Mouse (Mus musculus): ENCODE results near the gene Fkbp2. TPM values are rescaled to one million over a fixed set of nuclear protein-coding genes. Genes with fewer than 3 reads are reported as not detected.

Gene Fkbp2
- polyA plus RNA-seq, 1 experiment from 2014 or later = 121 TPM

DNA sequence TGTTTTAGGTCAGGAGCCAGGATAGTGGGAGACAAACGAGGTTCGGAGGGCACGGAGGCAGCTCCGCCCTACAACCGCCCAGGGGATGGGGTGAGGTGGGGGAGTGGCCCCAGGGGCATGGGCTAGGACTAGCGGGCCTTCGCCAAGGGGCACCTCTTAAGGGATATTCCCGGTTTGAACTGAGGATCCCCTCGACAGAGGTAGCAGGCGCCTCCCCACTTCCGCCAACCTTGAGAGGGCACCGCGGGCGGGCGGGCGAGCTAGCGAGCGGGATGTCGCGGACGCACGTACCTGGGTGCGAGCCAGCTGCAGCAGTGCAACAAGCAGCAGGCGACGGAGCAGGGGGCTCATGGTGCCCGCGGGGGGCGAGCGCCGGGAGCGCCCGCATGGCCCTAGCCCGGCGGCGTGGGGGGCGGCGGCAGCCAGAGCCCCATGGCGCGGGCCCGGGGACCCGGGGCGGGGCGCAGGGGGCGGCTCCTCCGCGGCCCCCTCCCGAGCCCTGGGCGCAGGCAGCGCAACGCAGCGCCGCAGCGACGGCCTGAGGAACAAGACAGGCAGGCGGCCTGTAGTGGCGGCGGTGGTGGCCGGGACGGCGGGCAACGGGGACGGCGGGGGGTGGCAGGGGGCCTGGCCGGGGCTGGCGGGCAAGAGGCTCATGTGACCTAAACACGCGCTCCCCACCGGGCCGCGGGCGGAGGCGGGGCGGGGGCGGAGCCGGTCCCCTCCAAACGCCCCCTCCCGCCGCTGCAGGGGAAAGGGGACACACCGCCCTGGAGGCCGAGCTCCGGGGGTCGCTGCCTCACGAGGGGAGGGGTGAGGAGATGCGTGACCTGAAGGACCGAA, 7.0 kb upstream of the Fkbp2 start, which contains the start of gene Vegfb:
Gene Vegfb, minus strand, starts transcription at position 591 of the 843 bp plus-strand sequence.
- peak; percentile 62 for ATAC-seq (ENCODE audit: borderline replicate concordance, extremely low read depth, low FRiP score, low TSS enrichment)
- under 1% methylated on average over 64 of the region's 85 CpGs for WGBS

DNA sequence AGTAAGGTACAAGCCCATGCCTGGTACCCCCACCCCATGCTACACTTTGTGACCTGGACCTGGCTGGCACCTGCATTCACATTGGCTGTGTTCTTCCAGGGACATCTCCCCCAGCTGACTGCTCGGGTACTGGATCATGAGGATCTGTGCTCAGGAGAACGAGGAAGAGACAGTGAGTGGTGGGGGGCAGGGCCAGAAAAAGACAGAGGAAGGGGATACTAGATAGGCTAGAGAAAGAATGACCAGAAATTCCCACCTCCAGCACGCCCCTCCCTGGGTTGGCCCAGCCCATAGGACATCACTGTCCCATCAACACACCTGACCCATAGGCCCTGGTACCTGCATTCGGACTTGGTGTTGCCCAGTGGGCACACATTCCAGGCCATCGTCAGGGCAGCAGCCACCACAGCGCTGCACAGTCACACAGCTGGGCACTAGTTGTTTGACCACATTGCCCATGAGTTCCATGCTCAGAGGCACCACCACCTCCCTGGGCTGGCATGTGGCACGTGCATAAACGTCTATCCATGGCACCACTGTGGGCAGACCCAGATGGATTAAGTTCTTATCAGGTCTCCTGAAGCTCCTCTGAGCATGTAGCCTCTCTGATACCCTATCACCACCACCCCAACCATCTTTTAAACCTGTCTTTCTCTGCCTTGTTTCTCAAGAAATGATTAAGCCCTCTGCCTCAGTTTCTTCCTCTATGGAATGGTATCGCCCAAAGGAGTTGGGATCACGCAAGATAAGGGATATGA, 5.8 kb upstream of the Fkbp2 start:
- Histone ChIP-seq H3K9ac (peak overlapping the region; percentile 95; the same call in 1 of the 2 replicates), H3K36me3 (peaks cover 28% of the 10 kb centered on the region), H3K27me3 (no peaks in the 10 kb centered on the region), H3K4me2 (peak overlapping the region; percentile 89), H3K4me1 (peaks cover 26% of the 10 kb centered on the region), H3K27ac (no peak overlapping the region), H3K4me3 (peak overlapping the region; percentile 93), H3K9me3 (no peaks in the 10 kb centered on the region)
- ATAC-seq (ENCODE audit: borderline replicate concordance, extremely low read depth, low FRiP score, low TSS enrichment) = no peak
- WGBS = 72% methylated on average over 10 of the region's 10 CpGs

More for the DNA sequence above, 7.0 kb upstream of the Fkbp2 start, which contains the start of gene Vegfb:
- Histone ChIP-seq H3K9me3 (no peaks in the 10 kb centered on the region), H3K36me3 (peaks cover 25% of the 10 kb centered on the region), H3K9ac (peak within 1 kb of the TSS; percentile 95), H3K4me1 (peaks cover 26% of the 10 kb centered on the region), H3K4me2 (peak within 1 kb of the TSS; percentile 89), H3K27ac (peak within 1 kb of the TSS; percentile 92), H3K27me3 (no peaks in the 10 kb centered on the region), H3K4me3 (peak within 1 kb of the TSS; percentile 93)

DNA sequence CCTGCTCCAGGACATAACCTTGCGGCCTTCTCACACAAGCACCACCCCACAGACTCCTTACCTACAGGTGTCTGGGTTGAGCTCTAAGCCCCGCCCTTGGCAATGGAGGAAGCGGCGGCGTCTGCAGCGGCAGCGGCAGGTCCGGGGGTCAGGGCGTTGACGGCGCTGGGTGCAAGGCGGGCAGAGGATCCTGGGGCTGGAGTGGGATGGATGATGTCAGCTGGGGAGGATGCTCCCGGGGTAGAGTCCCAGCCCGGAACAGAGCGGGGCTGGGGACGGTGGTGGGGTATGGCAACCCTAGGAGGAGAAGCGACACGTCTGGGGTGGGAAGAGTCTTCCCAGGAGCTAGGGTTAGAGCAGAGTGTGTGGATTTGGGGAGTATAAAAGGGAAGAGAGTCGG, 5.0 kb upstream of the Fkbp2 start:
- H3K4me1 ChIP-seq = peaks cover 30% of the 10 kb centered on the region
- H3K9me3 ChIP-seq = no peaks in the 10 kb centered on the region
- no peak overlapping the region for H3K9ac ChIP-seq
- no peaks in the 10 kb centered on the region for H3K27me3 ChIP-seq
- H3K4me2 ChIP-seq = no peak overlapping the region
- 87% methylated on average over 19 of the region's 19 CpGs for WGBS
- no peak overlapping the region for H3K27ac ChIP-seq
- no peak overlapping the region for H3K4me3 ChIP-seq
- ATAC-seq (ENCODE audit: borderline replicate concordance, extremely low read depth, low FRiP score, low TSS enrichment) = no peak
- peaks cover 28% of the 10 kb centered on the region for H3K36me3 ChIP-seq

DNA sequence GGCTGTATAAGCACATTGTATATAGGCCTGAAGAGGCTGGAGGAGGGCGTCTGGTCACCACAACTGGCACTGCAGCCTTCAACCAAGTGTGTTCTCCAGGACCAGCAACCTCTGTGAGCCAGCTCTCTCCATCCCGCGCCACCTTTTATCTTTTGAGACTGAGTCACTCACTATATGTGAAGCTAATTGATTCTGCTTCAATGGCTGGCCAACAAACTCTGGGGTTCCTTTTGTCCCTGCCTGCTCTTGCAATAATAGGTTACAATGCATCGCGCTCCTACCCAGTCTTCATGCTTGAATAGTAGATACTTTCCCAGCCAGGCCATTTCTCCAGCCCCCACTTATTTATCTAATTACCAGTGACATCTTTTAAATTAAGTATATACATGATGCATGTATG, 3.3 kb upstream of the Fkbp2 start:
- ATAC-seq (ENCODE audit: borderline replicate concordance, extremely low read depth, low FRiP score, low TSS enrichment) = no peak
- 91% methylated on average over 5 of the region's 5 CpGs for WGBS
- H3K4me3 ChIP-seq = no peak overlapping the region
- H3K27me3 ChIP-seq = no peaks in the 10 kb centered on the region
- H3K27ac ChIP-seq = no peak overlapping the region
- H3K4me2 ChIP-seq = no peak overlapping the region
- no peaks in the 10 kb centered on the region for H3K9me3 ChIP-seq
- no peak overlapping the region for H3K9ac ChIP-seq
- H3K4me1 ChIP-seq = peaks cover 37% of the 10 kb centered on the region
- H3K36me3 ChIP-seq = peaks cover 28% of the 10 kb centered on the region

DNA sequence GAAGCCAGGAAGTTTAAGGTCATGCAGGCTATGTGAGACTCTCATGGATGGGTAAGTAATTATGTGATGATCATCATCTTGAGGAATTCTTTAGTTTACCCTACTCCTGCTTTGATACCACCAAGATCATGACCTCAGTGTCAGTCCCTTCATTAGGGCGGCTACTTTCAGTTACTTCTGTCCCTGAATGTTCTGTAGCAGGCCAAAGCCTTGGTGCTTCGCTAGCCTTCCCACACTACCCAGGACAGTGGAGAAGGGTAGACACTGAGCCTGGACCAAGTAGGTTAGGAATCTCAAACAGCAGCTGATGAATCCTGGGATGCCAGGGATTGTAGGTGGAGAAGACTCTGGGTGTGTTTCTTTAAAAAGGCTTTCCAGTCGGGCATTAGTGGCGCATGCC, 1.2 kb upstream of the Fkbp2 start:
- Histone ChIP-seq H3K27ac (no peak overlapping the region), H3K27me3 (no peaks in the 10 kb centered on the region), H3K9me3 (no peaks in the 10 kb centered on the region), H3K4me2 (peak overlapping the region; percentile 78; the same call in 1 of the 2 replicates), H3K9ac (peak overlapping the region; percentile 87), H3K36me3 (peaks cover 46% of the 10 kb centered on the region), H3K4me1 (peaks cover 41% of the 10 kb centered on the region), H3K4me3 (peak overlapping the region; percentile 82; the same call in 1 of the 2 replicates)
- 86% methylated on average over 4 of the region's 4 CpGs for WGBS
- no peak for ATAC-seq (ENCODE audit: borderline replicate concordance, extremely low read depth, low FRiP score, low TSS enrichment)

DNA sequence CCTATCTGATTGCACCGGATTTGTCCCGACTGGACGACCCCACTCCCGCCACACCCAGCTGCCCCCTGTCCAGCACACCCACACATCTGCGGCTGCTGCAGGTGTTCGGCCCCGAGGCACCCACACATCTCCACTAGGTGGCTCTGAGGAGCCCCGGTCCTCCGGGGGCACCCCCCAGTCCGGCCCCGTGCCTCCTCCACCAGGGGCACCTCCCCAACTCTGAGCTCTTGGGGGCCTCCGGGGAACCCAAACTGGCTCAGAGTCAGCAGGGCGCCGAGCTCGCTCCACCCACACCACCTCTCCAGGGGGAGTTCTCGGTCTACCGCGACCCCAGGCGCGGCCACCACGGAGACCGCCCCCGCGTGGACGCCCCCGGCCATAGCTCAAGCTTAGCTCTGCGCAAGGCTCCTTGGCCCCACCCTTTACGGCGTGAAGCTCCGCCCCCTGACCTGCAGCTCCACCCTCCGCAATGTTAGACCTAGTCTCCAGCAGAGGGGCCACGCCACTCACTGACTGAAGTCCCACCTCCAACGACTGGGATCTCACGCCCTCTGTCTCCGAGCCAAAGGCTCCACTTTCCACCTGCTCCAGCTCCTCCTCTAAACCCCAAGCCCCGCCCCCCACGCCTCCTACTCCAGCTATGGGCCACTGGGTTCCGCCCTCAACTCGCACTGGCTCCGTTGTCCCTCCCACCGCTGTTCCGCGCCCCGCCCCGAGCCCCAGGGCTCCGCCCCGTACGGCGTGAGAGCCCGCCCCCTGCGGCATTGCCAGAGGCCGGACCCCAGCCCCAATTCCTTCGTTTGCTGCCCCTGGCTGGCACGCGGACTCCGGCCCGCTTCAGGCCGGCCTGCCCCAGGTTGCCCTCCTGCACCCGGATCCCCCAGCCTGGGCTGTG, 568 bp downstream of the Fkbp2 start:
- ATAC-seq (ENCODE audit: borderline replicate concordance, extremely low read depth, low FRiP score, low TSS enrichment) = peak; percentile 92
- under 1% methylated on average over 59 of the region's 59 CpGs for WGBS
- H3K36me3 ChIP-seq = peaks cover 39% of the 10 kb centered on the region

DNA sequence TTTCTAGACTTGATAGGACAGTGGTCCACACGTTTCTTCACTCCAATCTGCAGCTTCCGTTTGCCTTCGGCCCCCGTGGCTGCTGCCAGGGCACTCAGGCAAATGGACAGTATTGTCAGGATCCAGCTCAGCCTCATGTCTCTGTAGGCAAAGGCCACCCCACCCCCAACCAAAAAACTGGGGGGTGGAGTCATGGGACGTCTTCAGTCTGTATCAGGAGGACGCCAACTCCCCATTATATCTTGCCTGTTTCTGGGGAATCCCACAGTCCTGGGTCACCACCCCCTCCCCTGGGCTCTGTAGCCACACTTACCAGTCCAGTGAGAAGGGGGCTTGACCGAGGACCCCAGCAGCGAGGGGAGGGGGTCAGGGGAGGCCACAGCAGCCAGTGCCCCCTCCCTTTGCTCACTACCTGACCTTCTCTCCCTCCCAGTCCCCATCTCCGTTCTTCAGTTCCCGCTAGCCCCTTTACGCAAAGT, 1.3 kb downstream of the Fkbp2 start:
- no peaks in the 10 kb centered on the region for H3K27me3 ChIP-seq
- peaks cover 37% of the 10 kb centered on the region for H3K36me3 ChIP-seq
- peak overlapping the region; percentile 56 for H3K9ac ChIP-seq
- peak overlapping the region; percentile 82 for H3K4me3 ChIP-seq
- H3K27ac ChIP-seq = peak overlapping the region; percentile 95
- H3K4me2 ChIP-seq = peak overlapping the region; percentile 78
- 5% methylated on average over 11 of the region's 11 CpGs for WGBS
- no peaks in the 10 kb centered on the region for H3K9me3 ChIP-seq
- peaks cover 42% of the 10 kb centered on the region for H3K4me1 ChIP-seq
- ATAC-seq (ENCODE audit: borderline replicate concordance, extremely low read depth, low FRiP score, low TSS enrichment) = no peak

More for the DNA sequence above, 568 bp downstream of the Fkbp2 start:
- Histone ChIP-seq H3K9ac (peak overlapping the region; percentile 87), H3K4me1 (peaks cover 41% of the 10 kb centered on the region), H3K4me3 (peak overlapping the region; percentile 82), H3K27me3 (no peaks in the 10 kb centered on the region), H3K9me3 (no peaks in the 10 kb centered on the region), H3K27ac (peak overlapping the region; percentile 95), H3K4me2 (peak overlapping the region; percentile 78)

DNA sequence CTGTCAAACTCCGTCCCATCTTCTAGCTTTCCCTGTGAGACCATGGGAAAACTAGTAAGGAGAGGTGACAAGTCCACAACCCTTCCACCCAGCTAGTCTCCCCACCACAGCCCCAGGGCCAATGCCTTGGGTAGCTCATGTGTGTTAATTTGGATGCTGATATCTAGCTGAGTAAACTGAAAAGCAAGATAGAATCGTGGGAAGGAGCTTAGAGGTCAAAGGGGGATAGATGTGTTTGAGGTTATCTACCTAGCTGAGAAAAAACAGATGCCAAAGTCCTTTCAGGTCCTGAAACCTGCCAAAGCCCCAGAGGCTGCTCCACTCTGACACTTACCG, 1.7 kb downstream of the Fkbp2 start:
- 36% methylated on average over 3 of the region's 3 CpGs for WGBS
- no peaks in the 10 kb centered on the region for H3K9me3 ChIP-seq
- no peak for ATAC-seq (ENCODE audit: borderline replicate concordance, extremely low read depth, low FRiP score, low TSS enrichment)
- no peaks in the 10 kb centered on the region for H3K27me3 ChIP-seq
- peak overlapping the region; percentile 56 for H3K9ac ChIP-seq
- peak overlapping the region; percentile 78 for H3K4me2 ChIP-seq
- peaks cover 33% of the 10 kb centered on the region for H3K36me3 ChIP-seq
- H3K4me1 ChIP-seq = peaks cover 46% of the 10 kb centered on the region
- H3K27ac ChIP-seq = peak overlapping the region; percentile 95; the same call in 1 of the 2 replicates
- H3K4me3 ChIP-seq = peak overlapping the region; percentile 82

DNA sequence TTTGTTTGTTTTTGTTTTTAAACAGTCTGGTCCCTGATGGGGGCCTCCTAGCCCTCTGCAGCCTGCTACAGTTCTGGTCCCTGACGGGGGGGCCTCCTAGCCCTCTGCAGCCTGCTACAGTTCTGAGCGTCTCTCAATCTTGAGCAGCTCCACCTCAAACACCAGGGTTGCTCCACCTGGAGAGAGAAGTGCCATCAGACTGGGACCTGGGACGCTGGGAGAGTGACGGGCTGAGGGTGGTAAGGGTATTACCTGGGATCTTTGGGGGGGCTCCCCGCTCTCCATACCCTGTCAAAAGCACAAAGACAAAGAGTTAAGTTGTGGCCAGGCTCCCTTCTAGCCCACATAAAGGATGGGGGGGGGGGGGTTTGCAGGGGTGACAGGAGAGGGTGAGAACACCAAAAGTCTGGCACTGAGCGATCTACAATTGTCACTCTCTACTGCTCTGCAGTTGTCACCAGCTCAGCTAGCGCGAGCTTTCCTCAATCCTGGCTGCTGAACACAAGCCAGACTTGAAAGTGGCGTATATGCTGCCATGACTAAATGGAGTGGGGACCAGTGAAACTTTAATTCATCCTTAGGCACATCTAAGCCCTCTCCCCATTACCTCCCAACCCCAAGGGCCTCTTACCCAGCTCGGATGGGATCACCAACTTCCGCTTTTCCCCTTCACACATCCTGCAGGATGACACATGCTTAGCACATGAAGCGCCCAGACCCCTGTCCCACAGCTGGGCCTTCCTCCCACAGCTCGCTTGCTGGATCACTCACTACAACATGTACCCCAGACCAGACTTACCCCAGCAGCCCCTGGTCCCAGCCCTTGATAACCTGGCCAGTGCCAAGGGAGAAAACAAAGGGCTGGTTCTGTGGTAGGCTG, 2.3 kb downstream of the Fkbp2 start:
- H3K9me3 ChIP-seq = no peaks in the 10 kb centered on the region
- no peaks in the 10 kb centered on the region for H3K27me3 ChIP-seq
- no peak for ATAC-seq (ENCODE audit: borderline replicate concordance, extremely low read depth, low FRiP score, low TSS enrichment)
- H3K4me2 ChIP-seq = peak overlapping the region; percentile 78
- H3K4me3 ChIP-seq = peak overlapping the region; percentile 82
- H3K27ac ChIP-seq = peak overlapping the region; percentile 95; the same call in 1 of the 2 replicates
- H3K4me1 ChIP-seq = peaks cover 47% of the 10 kb centered on the region
- WGBS = 73% methylated on average over 13 of the region's 13 CpGs
- peaks cover 28% of the 10 kb centered on the region for H3K36me3 ChIP-seq
- peak overlapping the region; percentile 56; the same call in 1 of the 2 replicates for H3K9ac ChIP-seq
